Mouse (Mus musculus) monocyte, adult 5-6 weeks (primary cell): ENCODE measurements around the gene Gm17728. TPM values are rescaled to one million over a fixed set of nuclear protein-coding genes. Genes with fewer than 3 reads are reported as not detected.
"Not testable (repeated sequence)": the region's sequence is repeated elsewhere in the genome, so short reads cannot be mapped to it uniquely, and the experiment has no call there.

ENCODE experiments used
- ATAC-seq: fragments of 153-309, 156-312 bp; replicated peaks from 2 replicates; pipeline ENCODE4 v1.8.0; 2017; ENCODE audit warnings: mild to moderate bottlenecking; ENCODE audit not compliant: low TSS enrichment, insufficient number of reproducible peaks, severe bottlenecking, poor library complexity, low FRiP score
- total RNA-seq: library from RNA; stranded (forward); fragments of 200-1000, 200-491, 200-594 nt; gene quantifications from 3 replicates; pipeline ENCODE4 v1.2.3, GENCODE M21; 2017

The Gm17728 gene
- total RNA-seq, result not detected in 3 replicates

DNA sequence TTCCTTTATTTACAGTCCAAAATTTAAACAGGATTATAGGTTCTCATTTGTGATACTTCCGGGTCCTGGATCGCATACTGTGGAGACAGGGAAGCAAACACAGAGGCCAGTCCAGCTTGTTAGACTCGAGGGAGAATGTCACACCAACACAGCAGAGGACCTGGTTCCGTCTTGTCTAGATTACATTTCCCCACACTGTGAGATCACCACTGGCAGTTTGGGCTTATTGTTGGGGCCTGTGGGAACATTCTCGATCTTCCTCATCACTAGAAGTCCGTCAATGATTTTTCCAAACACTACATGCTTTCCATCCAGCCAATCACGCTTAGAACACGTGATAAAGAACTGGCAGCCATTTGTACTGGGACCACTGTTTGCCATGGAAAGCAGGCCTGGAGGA is at the start of gene Gm17728:
Gene Gm17728, plus strand, starts transcription at position 301 of the 400 bp plus-strand sequence.
- ATAC-seq, result not testable (repeated sequence)

DNA sequence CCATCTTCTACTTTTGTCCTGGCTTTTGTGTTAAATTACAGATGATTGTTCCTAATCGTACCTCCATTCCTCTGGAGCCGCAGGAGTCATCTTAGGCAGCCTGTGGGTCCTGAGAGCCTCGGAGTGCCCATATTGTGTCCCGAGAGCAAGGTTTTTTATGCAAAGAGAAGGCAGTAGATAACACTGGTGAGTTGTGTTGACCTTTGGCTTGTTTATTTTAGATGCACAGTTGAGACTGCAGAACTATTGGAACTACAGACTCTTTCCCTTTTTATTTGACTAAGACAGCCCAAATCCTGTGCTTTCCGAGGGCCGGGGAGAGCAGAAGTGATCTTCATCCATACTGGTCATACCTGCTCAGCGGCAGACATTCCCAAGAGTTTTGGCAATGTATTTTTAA is 24.4 kb upstream of the Gm17728 start:
- ATAC-seq, result no peak

DNA sequence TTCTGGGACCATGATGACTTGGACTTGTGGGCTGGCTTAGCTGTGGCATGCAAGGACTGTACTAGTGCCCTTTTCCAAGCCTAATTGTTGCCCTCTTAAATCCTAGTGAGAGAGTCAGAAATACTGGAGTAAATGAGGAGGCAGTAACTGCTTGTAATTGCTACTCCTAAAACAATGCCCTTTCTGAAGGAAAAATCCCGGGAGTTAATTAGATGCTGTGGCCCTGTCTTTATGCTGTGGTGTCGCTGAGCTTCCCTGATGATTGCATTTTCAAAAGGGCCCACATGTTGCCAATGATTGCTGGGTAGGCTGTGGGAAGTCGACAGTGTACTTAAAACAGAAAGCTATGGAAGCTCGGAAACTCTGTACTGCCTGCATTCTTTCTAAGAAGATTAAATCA is 23.3 kb upstream of the Gm17728 start:
- no peak for ATAC-seq

DNA sequence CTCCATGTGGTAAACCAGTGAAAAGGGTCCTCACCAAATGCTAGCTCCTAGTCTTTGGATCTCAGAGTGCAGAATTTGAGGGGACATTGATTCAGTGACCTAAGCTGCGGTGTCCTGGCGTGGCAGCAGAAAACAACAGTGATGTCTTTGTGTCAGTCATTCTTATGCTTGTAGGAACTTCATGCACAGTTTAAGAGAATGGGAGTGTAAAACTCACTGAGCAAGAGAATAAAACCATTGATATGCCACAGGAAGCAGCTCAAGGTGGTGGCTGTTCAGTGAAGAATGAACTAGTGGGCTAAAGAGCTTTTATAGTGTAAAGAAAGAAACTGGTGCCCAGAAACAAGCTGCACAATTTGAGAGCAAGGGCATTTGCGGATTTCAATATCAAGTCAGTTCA is 17.9 kb upstream of the Gm17728 start:
- no peak for ATAC-seq

DNA sequence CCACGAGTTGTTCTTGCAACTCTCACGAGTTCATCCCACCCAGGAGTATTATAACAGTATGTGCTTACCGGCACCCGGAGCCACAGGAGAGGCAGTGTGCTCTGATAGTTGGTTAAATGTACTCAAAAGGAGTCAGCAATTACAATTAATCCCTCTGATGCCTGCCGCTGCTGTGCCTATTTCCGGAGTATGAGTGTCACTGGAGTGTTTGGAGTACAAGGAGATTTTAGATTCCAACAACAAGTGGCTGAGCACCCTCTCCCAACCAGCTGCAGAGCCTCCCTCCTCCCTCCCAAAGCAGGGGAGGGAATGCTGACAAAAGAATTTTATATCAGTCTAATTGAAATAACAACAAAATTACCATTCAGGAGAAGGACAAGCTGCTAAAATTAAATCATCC is 14.2 kb upstream of the Gm17728 start:
- no peak for ATAC-seq

DNA sequence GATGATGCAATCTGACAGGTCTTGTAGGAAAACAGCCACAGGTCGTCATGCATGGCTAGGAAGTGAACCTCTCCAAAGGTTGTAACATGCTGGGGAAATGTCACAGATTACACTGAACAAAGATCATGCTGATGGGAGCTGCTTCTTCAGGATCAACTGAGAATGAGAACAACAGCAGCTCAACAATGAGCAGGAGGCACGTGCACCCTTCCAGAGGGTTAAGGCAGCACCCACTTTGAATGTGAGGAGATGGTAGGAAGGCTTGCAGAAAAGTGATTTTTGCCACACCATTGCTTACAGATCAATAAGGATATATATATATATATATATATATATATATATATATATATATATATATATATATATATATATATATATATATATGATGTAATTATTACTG is 2.8 kb upstream of the Gm17728 start:
- ATAC-seq, result no peak

DNA sequence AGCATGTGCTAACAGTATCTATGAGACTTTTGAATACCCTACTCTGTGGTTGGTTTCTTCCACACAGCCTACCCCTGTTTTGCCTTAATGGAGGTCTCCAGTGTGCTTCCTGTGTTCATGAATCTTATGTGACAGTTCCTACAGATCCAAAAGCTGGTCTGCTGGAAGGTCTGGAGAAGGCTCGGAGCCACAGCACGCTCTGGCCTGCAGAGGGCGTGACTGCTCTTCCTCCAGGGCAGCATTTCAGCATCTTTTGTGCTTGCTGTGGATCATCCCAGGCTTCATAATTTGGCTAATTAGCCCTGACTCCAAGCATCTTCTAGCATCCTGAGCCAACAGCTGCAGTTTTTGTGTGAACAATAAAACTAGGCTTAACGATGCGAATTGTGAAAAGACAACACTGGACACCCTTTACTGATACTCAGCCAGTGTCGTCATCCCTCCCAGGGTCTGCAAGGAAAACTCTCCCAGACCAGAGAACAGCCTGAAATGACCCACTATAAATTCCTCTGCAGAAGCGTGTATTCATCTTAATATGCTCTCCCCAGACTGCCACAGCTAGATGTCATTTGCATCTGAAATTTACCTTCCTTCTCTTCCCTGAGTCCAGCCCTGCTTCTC is 6.6 kb downstream of the Gm17728 start:
- ATAC-seq, result no peak

DNA sequence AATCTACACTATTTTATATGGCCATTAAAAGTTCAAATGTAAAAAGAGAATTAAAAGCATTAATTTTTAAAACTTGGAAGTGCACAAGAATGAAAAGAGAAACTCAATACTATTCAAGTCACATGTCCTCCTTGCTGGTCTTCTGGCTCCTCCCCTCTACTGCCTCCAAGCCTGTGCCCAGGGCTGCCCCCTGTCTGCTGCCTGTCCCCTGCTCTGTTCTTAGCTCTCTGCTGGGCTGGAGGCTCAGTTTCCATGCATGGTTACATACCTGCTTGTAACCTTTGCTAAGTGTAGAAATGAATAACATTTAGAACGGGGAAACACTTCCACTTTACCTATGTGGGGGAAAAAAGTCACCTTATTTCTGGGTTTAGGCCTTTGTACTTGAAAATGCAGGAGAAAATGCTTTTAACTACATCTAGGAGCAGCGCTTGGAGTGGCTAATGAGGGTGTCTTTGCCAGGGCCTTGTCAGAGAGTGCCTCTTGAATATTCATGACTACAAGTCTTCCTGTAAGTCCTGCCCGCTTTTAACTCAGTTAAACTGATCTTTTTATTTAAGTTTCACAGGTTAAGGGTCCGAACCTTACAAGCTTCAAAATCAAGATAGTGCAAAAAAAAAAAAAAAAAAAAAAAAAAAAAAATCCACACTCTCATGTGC is 18.3 kb downstream of the Gm17728 start:
- ATAC-seq, result no peak

DNA sequence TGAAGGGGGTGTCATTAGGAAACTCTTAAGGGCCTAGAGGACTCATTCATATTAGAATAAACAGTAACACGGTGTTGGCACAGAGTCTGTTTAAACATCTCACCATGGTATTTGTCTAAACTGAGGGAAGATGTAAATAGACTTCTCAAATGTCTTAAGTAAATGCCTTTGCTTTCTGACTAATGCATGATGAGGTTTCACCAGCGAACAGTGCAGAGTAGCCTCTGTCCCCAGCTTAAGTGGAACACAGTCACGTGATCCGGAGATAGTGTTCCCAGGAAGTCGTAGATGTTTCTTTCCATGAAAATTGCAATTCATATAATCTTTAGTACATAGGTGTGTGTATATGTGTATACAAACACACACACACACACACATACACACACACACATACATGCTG is 34.5 kb downstream of the Gm17728 start:
- ATAC-seq, result no peak

DNA sequence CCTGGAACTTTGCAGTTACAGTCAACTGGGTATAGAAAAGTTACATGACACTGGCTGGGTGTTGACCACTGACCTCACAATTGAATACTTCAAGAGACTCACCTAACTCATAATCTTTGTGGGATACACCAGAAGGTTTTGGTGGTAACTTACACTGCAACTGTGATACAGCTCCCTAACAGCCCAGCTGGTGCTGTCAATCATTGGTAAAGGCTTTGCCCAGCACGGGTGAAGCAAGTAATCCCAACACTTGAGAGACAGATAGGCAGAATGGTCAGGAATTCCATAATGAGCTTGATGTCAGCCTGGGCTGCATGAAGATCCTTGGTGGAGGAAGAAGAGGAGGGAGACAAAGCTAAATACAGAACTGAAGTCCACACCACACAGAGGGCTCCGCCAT is 39.0 kb downstream of the Gm17728 start:
- ATAC-seq, result no peak

Other genes starting within 250 kb of the Gm17728 start
- 0.48 TPM in 1 of 3 replicates, not detected in the others for gene Pabpc6, start 247.7 kb downstream of the Gm17728 start, total RNA-seq